Mouse (Mus musculus): ENCODE data around the gene Atp5g3.
"Not testable (repeated sequence)": the region's sequence is repeated elsewhere in the genome, so short reads cannot be mapped to it uniquely, and the experiment has no call there.

The Atp5g3 gene

DNA sequence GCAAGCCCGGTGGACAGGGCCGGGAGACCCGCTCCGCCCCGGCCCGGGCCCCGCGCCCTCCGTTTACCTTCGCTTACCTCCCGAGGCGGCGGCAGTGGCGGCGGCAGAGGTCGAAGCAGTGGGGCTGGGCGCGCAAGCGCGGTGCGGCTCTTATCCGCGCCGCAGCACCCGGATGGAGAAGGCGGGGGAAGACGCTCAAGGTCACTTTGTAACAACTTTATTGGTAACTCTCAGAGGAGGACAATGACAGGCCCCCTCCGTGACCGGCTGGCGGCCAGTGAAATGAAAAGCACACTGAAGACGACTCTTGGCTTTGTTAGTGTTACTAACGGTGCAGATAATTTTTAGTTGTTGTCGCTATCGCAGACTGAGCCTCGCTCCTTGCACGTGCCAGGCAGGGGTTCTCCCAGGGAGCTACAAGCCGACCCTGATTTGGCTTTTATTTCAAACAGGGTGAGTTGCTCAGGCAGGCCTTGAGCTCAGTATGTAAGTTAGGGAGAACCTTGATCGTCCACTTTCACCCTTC is at the start of gene Atp5g3:
Atp5g3 (minus strand) TSS at position 152 of the 526 bp plus-strand sequence.
- in situ Hi-C loops (cut with MboI, MseI) = loop anchor here (10.0 kb wide), 1 partner anchor 674 kb away; no protein-coding TSS in a partner anchor

GRCm38 (mm10) chr2:73958342-73958741 is 47.2 kb upstream of the Atp5g3 start:
- in situ Hi-C loops (cut with MboI, MseI) = loop anchor here (25.0 kb wide), 1 partner anchor 704 kb away; the partner anchor contains the start of genes Evx2 and Hoxd13

GRCm38 (mm10) chr2:73953612-73954011 is 42.5 kb upstream of the Atp5g3 start:
- in situ Hi-C loops (cut with MboI, MseI) = loop anchor here (25.0 kb wide), 1 partner anchor 709 kb away; the partner anchor contains the start of genes Evx2 and Hoxd13

GRCm38 (mm10) chr2:73952597-73953219 is 41.6 kb upstream of the Atp5g3 start:
- in situ Hi-C loops (cut with MboI, MseI) = loop anchor here (25.0 kb wide), 1 partner anchor 710 kb away; the partner anchor contains the start of genes Evx2 and Hoxd13

DNA sequence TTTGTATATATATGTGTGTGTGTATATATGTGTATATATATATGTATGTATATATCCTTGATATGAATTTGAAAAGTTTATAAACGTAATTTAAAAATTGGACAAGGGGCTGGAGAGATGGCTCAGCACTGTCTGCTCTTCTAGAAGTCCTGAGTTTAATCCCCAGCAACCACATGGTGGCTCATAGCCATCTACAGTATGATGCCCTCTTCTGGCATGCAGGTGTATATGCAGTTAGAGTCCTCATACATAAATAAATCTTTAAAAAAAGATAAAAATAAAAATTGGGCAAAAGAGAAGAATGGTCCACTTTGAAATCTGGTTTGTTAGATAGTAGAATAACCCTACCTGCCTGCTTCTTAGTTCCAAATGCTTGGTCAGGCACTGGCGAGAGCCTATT is 36.2 kb upstream of the Atp5g3 start:
- in situ Hi-C loops (cut with MboI, MseI) = no loop called here

DNA sequence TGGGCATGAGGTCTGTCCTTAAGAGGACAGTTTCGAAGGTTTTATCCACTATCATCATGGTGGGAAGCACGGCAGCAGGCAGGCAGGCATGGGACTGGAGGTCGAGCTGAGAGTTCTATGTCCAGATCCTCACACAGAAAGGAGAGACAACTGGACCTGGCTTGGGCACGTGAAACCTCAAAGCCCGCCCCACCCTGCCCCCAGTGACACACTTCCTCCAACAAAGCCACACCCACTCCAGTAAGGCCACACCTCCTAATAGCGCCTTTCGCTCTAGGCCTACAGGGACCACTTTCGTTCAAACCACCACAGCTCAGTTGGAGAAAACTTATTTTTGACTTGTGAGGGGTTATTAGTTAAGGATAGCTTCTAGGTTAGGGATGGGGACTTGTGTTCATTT is 32.6 kb upstream of the Atp5g3 start:
- in situ Hi-C loops (cut with MboI, MseI) = no loop called here

- in situ Hi-C loops (cut with MboI, MseI) = no loop called here
Observed at GRCm38 (mm10) chr2:73942844-73943243, 31.7 kb upstream of the Atp5g3 start.

DNA sequence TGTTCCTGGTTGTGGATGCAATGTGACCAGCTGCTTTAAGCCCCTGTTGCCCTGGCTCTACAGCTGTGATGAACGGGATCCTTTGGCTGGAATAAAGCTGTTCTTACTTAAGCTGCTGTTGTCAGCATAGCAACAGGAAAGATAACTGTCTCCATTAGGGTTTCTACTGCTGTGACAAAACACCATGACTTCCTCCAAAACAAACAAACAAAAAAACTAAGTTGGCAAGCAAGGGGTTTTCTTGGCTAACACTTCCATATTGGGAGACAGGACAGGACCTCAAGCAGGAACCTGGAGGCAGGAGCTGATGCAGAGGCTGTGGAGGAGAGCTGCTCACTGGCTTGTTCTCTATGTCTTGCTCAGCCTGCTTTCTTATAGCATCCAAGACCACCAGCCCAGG is 30.2 kb upstream of the Atp5g3 start:
- in situ Hi-C loops (cut with MboI, MseI) = no loop called here

DNA sequence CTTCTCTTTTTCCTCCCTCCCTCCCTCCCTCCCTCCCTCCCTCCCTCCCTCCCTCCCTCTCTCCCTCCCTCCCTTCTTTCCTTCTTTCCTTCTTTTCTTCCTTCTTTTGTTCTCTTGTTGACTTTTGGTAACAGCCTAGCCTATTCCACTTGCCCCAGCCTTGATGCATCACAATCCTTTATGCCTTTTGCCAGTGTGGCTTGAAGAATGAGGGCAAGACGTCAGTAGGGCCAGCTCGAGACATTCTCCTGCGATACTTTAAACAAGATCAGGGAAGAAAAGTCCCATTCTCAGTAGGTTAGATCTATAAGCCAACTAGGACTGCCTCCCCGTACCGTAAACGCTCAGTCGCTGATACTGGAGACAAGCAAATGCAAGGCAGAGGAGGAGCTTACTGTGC is 29.3 kb upstream of the Atp5g3 start:
- in situ Hi-C loops (cut with MboI, MseI) = no loop called here

- in situ Hi-C loops (cut with MboI, MseI) = no loop called here
Observed at GRCm38 (mm10) chr2:73938896-73939295, 27.8 kb upstream of the Atp5g3 start.

DNA sequence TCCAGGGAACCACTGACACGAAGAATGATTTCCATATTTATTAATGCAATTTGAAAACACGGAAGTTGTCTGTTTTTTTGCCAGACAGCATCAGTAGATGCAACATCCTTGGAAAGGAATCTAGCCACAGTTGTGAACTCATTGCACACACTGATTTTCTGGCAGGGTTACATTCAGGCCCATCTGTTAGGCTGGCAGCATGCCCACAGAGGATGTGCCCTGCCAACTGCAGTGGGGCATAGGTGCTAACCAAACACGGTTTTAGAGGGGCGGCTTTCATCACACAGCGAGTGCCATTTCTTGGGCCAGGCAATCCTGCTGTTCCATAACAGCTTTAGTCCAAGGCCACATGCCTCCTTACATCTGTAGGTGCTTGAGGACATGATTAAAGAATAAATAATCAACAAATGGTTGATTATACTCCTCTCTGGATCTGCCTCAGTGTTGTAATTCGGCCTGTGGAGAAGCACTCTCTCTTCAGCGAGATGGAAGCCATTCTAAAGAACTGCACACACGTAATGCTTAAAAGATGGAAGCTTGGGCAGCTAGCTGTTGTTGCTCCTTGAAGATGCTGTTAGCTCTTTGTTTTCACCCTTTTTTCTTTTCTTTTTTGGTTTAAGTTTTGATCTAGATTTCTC is 21.7 kb upstream of the Atp5g3 start:
- in situ Hi-C loops (cut with MboI, MseI) = no loop called here

DNA sequence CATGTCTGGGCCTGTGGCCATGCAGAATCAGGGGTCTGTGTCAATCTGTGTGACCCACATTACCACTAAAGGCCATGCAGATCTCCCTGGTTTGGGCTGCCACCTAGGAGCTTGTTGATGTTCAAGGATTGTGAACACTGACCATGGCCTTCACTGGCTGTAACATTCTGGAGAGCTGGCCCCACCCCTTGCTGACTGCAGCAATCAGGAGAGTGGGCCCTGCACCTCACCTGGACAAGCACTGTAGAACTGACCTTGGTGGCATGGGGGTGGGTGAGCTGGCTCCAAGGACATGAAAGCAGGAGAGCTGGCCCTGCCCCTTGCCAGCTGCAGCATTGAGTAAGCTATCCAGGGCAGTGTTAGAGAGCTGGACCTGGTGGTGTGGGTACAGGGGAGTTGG is 16.6 kb upstream of the Atp5g3 start:
- in situ Hi-C loops (cut with MboI, MseI) = no loop called here

- in situ Hi-C loops (cut with MboI, MseI) = no loop called here
Observed at GRCm38 (mm10) chr2:73925539-73925938, 14.4 kb upstream of the Atp5g3 start.

DNA sequence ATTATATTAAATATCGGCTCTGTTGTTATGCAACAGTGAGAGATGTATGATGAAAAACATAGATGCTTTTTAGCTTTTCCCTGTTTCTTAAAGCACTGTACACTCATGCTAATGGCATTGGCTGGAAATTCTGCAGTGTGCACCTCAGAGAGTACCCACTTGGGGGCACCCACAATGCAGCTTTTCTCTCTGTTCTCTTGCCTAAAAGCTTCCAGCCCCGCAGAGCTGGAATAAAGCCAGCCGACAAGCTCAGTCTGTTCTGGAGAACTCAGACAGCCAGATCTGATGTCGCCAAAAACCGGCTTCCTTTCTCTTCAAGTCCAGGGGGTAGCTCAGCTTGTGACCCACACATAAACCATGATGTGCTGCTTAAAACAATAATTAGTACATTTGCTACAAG is 14.0 kb upstream of the Atp5g3 start:
- in situ Hi-C loops (cut with MboI, MseI) = no loop called here

DNA sequence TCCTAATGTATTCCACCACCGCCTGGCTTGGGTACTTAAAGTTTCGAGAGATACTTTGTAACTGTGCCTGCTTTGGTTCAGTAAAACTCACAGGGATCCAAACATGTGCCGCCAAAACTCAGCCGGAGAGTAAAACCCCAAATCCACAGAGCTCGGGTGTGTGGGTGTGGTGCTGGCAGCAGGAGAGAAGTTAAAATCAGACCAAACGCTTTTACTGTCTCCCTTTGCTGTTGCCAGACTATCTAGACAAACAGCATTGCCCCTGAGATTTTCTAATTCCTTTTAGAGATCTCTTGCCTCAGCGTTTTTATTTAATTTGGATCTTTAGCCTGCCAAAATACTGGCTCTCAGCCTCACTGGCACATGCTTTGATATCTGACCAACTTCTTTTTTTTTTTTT is 8.5 kb upstream of the Atp5g3 start:
- in situ Hi-C loops (cut with MboI, MseI) = loop anchor here (10.0 kb wide), 1 partner anchor 665 kb away; no protein-coding TSS in a partner anchor

GRCm38 (mm10) chr2:73912264-73912663 is 1.1 kb upstream of the Atp5g3 start:
- in situ Hi-C loops (cut with MboI, MseI) = loop anchor here (10.0 kb wide), 1 partner anchor 673 kb away; no protein-coding TSS in a partner anchor

DNA sequence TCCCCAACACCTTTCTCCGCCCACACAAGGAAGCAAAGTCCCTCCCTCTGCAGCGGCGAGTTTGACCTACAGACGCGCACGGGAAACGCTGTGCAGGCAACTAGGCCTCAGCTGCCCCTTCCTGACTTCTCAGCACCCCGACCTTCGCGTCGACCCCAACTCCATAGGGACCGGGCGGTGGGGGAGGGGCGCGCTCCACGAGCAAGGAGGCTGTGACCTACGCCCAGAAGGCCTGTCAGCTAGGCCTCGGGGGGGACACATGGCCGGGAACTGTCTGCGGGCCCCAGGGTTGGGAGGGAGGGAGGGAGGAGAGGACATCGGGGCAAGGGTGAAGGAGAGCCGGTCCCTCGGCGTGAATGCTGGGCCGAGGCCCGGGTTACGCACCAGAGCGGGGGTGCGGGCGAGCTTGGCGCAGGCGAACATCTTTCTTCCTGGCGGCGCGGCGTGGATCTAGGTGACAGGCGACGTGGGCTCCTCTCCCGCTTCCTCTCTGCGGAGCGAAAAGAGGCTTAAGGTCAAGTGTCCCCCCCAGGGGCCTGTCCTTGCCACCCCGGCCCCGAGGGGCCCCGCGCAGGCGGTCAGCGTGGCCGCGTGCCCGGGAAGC is 453 bp downstream of the Atp5g3 start:
- in situ Hi-C loops (cut with MboI, MseI) = loop anchor here (10.0 kb wide), 1 partner anchor 674 kb away; no protein-coding TSS in a partner anchor

DNA sequence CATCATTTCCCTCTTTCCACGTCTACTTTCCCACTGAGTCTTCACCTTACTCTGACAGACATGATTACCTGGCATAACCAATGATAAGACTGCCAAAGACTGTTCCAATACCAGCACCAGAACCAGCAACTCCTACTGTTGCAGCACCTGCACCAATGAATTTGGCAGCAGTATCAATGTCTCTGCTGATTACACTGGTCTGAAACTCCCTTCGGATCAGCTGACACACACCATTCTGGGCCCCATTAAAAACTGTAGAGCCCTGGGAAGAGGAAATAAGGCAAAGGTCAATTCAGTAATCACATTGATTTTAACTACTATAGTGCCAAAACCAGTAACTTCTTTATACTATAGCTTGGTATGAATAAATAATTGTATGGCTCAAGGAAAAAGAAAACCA is 2.0 kb downstream of the Atp5g3 start:
- in situ Hi-C loops (cut with MboI, MseI) = no loop called here

DNA sequence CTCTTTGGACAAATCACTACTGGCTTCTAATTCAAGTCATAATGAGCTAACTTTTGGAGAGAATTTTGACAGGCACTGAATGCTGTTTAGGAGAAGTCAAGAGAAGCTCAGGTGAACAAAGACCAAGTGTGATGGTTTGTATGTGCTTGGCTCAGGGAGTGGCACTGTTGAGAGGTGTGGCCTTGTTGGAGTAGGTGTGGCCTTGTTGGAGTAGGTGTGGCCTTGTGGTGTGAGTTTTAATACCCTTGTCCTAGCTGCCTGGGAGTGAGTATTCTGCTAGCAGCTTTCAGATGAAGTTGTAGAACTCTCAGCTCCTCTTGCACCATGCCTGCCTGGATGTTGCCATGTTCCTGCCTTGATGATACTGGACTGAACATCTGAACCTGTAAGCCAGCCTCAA is 6.4 kb downstream of the Atp5g3 start:
- in situ Hi-C loops (cut with MboI, MseI) = not testable (repeated sequence)

- in situ Hi-C loops (cut with MboI, MseI) = no loop called here
Observed at GRCm38 (mm10) chr2:73903536-73903935, 7.6 kb downstream of the Atp5g3 start.

GRCm38 (mm10) chr2:73902328-73902727 is 8.8 kb downstream of the Atp5g3 start:
- in situ Hi-C loops (cut with MboI, MseI) = not testable (repeated sequence)

GRCm38 (mm10) chr2:73901169-73901568 is 10.0 kb downstream of the Atp5g3 start:
- in situ Hi-C loops (cut with MboI, MseI) = no loop called here

Data from T-helper 1 cell (primary cell).